Mouse (Mus musculus) embryonic facial prominence, embryonic 14.5 days (tissue): Measurements from ENCODE around the gene Als2cl. TPM values are rescaled to one million over a fixed set of nuclear protein-coding genes. Genes with fewer than 3 reads are reported as not detected.

Experiments
- ATAC-seq: fragments of 200-750 bp; cut with Nextera tagmentation; 2 replicates; pipeline ENCODE4 v1.8.0; 2017; ENCODE audit warnings: low read depth, moderate number of reproducible peaks, moderate TSS enrichment
- DNase-seq: peaks from one replicate; pipeline ENCODE4 v3.0.0-alpha.2; 2015; ENCODE audit warnings: low spot score
- H3K27ac ChIP-seq: fragments of 300-500 bp; sonication (generic); replicated peaks from 2 replicates; pipeline ENCODE4 v1.5.1; 2014; ENCODE audit warnings: low read depth, mild to moderate bottlenecking, low read length, moderate library complexity
- H3K27me3 ChIP-seq: fragments of 300-500 bp; sonication (generic); replicated peaks from 2 replicates; pipeline ENCODE4 v1.6.1; 2014; ENCODE audit warnings: low read length; ENCODE audit not compliant: control insufficient read depth, insufficient read depth
- H3K36me3 ChIP-seq: fragments of 300-500 bp; sonication (generic); 2 replicates; pipeline ENCODE4 v1.6.1; 2014; ENCODE audit warnings: low read length, mixed read lengths; ENCODE audit not compliant: control insufficient read depth, insufficient read depth
- H3K4me1 ChIP-seq: fragments of 300-500 bp; sonication (generic); 2 replicates; pipeline ENCODE4 v1.6.1; 2014; ENCODE audit warnings: antibody characterized with exemption, low read length; ENCODE audit not compliant: control insufficient read depth, insufficient read depth
- H3K4me2 ChIP-seq: fragments of 300-500 bp; sonication (generic); 2 replicates; pipeline ENCODE4 v1.6.1; 2014; ENCODE audit warnings: low read depth, mild to moderate bottlenecking, low read length, moderate library complexity, mixed read lengths
- H3K4me3 ChIP-seq: fragments of 300-500 bp; sonication (generic); 2 replicates; pipeline ENCODE4 v1.5.1; 2014; ENCODE audit warnings: low read depth, mild to moderate bottlenecking, low read length
- H3K9ac ChIP-seq: fragments of 300-500 bp; sonication (generic); 2 replicates; pipeline ENCODE4 v1.6.1; 2014; ENCODE audit warnings: low read depth, mild to moderate bottlenecking, low read length, moderate library complexity, mixed read lengths
- H3K9me3 ChIP-seq: fragments of 300-500 bp; sonication (generic); 2 replicates; pipeline ENCODE4 v1.6.1; 2016; ENCODE audit warnings: low read length; ENCODE audit not compliant: control insufficient read depth
- WGBS: fragments of 180-500 bp; shearing (Covaris S2); extraction: QIAGEN DNeasy Blood & Tissue Kit; methylation state at CpG from one replicate; pipeline ENCODE4 v1.1.7; 2014; 5-methylcytosine and 5-hydroxymethylcytosine counted together
- polyA plus RNA-seq: library from polyadenylated mRNA; unstranded; fragments of >200 nt; fragmentation: Nextera tagmentation; extraction: Ambion mirVana; gene quantifications from 2 replicates; pipeline ENCODE4 v1.2.1, GENCODE M21; 2014

Gene Als2cl
- 3.0 and 3.4 TPM in 2 replicates for polyA plus RNA-seq

- H3K27me3 ChIP-seq, result peaks cover 13% of the 10 kb centered on the region
Measured at GRCm38 (mm10) chr9:110879191-110879920, at the start of gene Als2cl. Gene Als2cl (plus strand): TSS chr9:110879870.

GRCm38 (mm10) chr9:110833021-110833420, 46.6 kb upstream of the Als2cl start:
- no peaks in the 10 kb centered on the region for H3K4me1 ChIP-seq
- H3K4me3 ChIP-seq, result no peak overlapping the region
- H3K9me3 ChIP-seq, result no peaks in the 10 kb centered on the region
- ATAC-seq (no peak), DNase-seq (no peak)
- no peak overlapping the region for H3K4me2 ChIP-seq
- H3K27ac ChIP-seq, result no peak overlapping the region
- H3K36me3 ChIP-seq, result no peaks in the 10 kb centered on the region
- WGBS, result 72% methylated on average over 5 of the region's 5 CpGs
- H3K9ac ChIP-seq, result no peak overlapping the region
- no peaks in the 10 kb centered on the region for H3K27me3 ChIP-seq

More at GRCm38 (mm10) chr9:110879191-110879920, at the start of gene Als2cl:
- peak; percentile 24 for DNase-seq
- Histone ChIP-seq H3K27ac (no peak within 1 kb of the TSS), H3K9me3 (no peaks in the 10 kb centered on the region), H3K4me3 (peak within 1 kb of the TSS; percentile 61), H3K4me1 (peaks cover 21% of the 10 kb centered on the region), H3K4me2 (peak within 1 kb of the TSS; percentile 92), H3K36me3 (no peaks in the 10 kb centered on the region), H3K9ac (peak within 1 kb of the TSS; percentile 68)
- 11% methylated on average over 12 of the region's 12 CpGs for WGBS
- peak; percentile 20; the same call in 1 of the 2 replicates for ATAC-seq

- H3K4me2 ChIP-seq, result no peak within 1 kb of the TSS
- no peak within 1 kb of the TSS for H3K4me3 ChIP-seq
- WGBS, result 76% methylated on average over 19 of the region's 19 CpGs
- no peaks in the 10 kb centered on the region for H3K27me3 ChIP-seq
- H3K9ac ChIP-seq, result no peak within 1 kb of the TSS
- DNase-seq, result no peak
- no peak within 1 kb of the TSS for H3K27ac ChIP-seq
- H3K36me3 ChIP-seq, result no peaks in the 10 kb centered on the region
- no peaks in the 10 kb centered on the region for H3K9me3 ChIP-seq
- ATAC-seq, result no peak
- H3K4me1 ChIP-seq, result no peaks in the 10 kb centered on the region
Measured at GRCm38 (mm10) chr9:110834411-110834810, 45.3 kb upstream of the Als2cl start, which contains the start of gene Prss45. Gene Prss45 (plus strand): TSS chr9:110834588.

- no peak for ATAC-seq
- no peaks in the 10 kb centered on the region for H3K4me1 ChIP-seq
- DNase-seq, result no peak
Measured at GRCm38 (mm10) chr9:110834961-110835360, 44.7 kb upstream of the Als2cl start.

GRCm38 (mm10) chr9:110836112-110836511, 43.6 kb upstream of the Als2cl start:
- Histone ChIP-seq H3K27ac (no peak overlapping the region), H3K4me3 (no peak overlapping the region), H3K27me3 (no peaks in the 10 kb centered on the region), H3K9me3 (no peaks in the 10 kb centered on the region), H3K4me1 (no peaks in the 10 kb centered on the region), H3K9ac (no peak overlapping the region), H3K4me2 (no peak overlapping the region), H3K36me3 (no peaks in the 10 kb centered on the region)
- ATAC-seq (no peak), DNase-seq (no peak)
- 45% methylated on average over 2 of the region's 2 CpGs for WGBS

More at GRCm38 (mm10) chr9:110834961-110835360, 44.7 kb upstream of the Als2cl start:
- no peak overlapping the region for H3K4me3 ChIP-seq
- H3K27me3 ChIP-seq, result no peaks in the 10 kb centered on the region
- WGBS, result 39% methylated on average over 10 of the region's 10 CpGs
- no peaks in the 10 kb centered on the region for H3K9me3 ChIP-seq
- no peak overlapping the region for H3K4me2 ChIP-seq
- no peak overlapping the region for H3K9ac ChIP-seq
- H3K27ac ChIP-seq, result no peak overlapping the region
- no peaks in the 10 kb centered on the region for H3K36me3 ChIP-seq

GRCm38 (mm10) chr9:110840905-110841304, 38.8 kb upstream of the Als2cl start:
- no peaks in the 10 kb centered on the region for H3K9me3 ChIP-seq
- no peak for ATAC-seq
- no peaks in the 10 kb centered on the region for H3K4me1 ChIP-seq
- no peak overlapping the region for H3K4me3 ChIP-seq
- WGBS, result 85% methylated on average over 5 of the region's 6 CpGs
- H3K9ac ChIP-seq, result no peak overlapping the region
- no peaks in the 10 kb centered on the region for H3K27me3 ChIP-seq
- no peak overlapping the region for H3K4me2 ChIP-seq
- no peak overlapping the region for H3K27ac ChIP-seq
- no peaks in the 10 kb centered on the region for H3K36me3 ChIP-seq
- DNase-seq, result no peak

- WGBS, result 64% methylated on average over 2 of the region's 2 CpGs
- no peak for DNase-seq
- H3K9me3 ChIP-seq, result no peaks in the 10 kb centered on the region
- H3K4me2 ChIP-seq, result no peak overlapping the region
- no peak overlapping the region for H3K4me3 ChIP-seq
- no peaks in the 10 kb centered on the region for H3K36me3 ChIP-seq
- H3K27me3 ChIP-seq, result no peaks in the 10 kb centered on the region
- no peak overlapping the region for H3K27ac ChIP-seq
- H3K9ac ChIP-seq, result no peak overlapping the region
- no peak for ATAC-seq
- H3K4me1 ChIP-seq, result no peaks in the 10 kb centered on the region
Measured at GRCm38 (mm10) chr9:110841438-110841837, 38.2 kb upstream of the Als2cl start.

- ATAC-seq (no peak), DNase-seq (no peak)
- Histone ChIP-seq H3K4me3 (no peak within 1 kb of the TSS), H3K27ac (no peak within 1 kb of the TSS), H3K27me3 (no peaks in the 10 kb centered on the region), H3K9ac (no peak within 1 kb of the TSS), H3K4me2 (no peak within 1 kb of the TSS), H3K4me1 (no peaks in the 10 kb centered on the region), H3K9me3 (no peaks in the 10 kb centered on the region), H3K36me3 (no peaks in the 10 kb centered on the region)
- 84% methylated on average over 9 of the region's 10 CpGs for WGBS
Measured at GRCm38 (mm10) chr9:110844206-110844605, 35.5 kb upstream of the Als2cl start, which contains the start of gene Prss46. Gene Prss46 (plus strand): TSS chr9:110844506.

- no peak overlapping the region for H3K4me2 ChIP-seq
- no peak overlapping the region for H3K9ac ChIP-seq
- H3K4me3 ChIP-seq, result no peak overlapping the region
- H3K27me3 ChIP-seq, result no peaks in the 10 kb centered on the region
- WGBS, result 76% methylated on average over 7 of the region's 7 CpGs
- no peak overlapping the region for H3K27ac ChIP-seq
- no peak for DNase-seq
- no peaks in the 10 kb centered on the region for H3K4me1 ChIP-seq
- no peak for ATAC-seq
- H3K36me3 ChIP-seq, result no peaks in the 10 kb centered on the region
- H3K9me3 ChIP-seq, result no peaks in the 10 kb centered on the region
Measured at GRCm38 (mm10) chr9:110849162-110849561, 30.5 kb upstream of the Als2cl start.
